Mouse (Mus musculus): ENCODE results near the gene Gm867.

The Gm867 gene

DNA sequence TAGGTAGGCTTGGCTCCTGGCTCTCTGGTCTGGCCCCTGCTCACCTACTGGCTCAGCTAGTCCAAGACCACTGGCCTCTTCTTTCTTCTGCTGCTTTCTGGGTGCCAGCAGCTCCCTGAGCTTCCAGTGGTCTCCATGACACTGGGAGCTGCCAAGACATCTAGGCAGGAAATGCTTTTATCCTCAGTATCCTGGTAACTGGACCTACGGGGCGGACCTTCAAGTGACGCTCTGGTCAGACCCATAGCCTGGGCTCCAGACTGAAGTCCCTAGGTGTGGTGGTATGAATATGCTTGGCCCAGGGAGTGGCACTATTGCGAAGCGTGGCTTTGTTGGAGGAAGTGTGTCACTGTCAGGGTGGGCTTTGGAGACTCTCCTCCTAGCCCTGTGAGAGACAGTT, at the start of gene Gm867:
TSS of gene Gm867 (minus strand) at position 153 of the 400 bp plus-strand sequence.
- DNase-seq (ENCODE audit: low read depth in 1 of 2, low spot score in 2 of 2), result no peak

DNA sequence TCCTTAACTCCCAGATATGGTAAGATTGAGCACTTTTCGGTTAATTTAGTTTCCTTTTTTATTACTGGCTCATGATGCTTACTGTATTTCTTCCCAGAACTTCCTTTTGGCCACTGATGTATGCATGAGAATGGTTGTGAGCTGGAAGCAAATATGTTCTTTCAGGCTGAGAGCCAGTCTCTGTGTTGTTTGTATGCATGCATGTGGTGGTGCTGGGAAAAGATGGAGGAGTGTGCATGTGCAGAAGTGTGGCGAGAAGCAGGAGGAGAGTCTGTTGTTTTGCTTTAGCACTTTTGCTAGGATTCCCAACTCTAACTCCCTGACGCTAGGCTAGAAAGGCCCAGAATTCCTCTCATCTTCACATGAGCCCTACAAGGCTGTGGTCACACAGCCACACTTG, 39.0 kb upstream of the Gm867 start:
- DNase-seq (ENCODE audit: low read depth in 1 of 2, low spot score in 2 of 2), result no peak

DNA sequence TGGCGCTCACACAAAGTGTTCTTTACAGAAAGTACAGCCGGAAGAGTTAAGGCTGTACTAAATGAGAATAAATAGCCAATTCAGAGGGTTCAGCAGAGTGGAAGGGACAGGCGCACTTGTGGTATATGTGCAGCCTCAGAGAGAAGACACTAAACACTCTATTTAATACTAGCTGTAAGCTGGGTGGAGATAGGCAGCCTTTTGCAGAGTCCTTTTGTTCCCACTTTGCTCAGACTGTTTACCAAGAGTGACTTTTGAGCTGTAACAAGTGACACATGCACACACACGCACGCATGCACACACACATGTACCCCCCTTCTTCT, 38.3 kb upstream of the Gm867 start:
- no peak for DNase-seq (ENCODE audit: low read depth in 1 of 2, low spot score in 2 of 2)

DNA sequence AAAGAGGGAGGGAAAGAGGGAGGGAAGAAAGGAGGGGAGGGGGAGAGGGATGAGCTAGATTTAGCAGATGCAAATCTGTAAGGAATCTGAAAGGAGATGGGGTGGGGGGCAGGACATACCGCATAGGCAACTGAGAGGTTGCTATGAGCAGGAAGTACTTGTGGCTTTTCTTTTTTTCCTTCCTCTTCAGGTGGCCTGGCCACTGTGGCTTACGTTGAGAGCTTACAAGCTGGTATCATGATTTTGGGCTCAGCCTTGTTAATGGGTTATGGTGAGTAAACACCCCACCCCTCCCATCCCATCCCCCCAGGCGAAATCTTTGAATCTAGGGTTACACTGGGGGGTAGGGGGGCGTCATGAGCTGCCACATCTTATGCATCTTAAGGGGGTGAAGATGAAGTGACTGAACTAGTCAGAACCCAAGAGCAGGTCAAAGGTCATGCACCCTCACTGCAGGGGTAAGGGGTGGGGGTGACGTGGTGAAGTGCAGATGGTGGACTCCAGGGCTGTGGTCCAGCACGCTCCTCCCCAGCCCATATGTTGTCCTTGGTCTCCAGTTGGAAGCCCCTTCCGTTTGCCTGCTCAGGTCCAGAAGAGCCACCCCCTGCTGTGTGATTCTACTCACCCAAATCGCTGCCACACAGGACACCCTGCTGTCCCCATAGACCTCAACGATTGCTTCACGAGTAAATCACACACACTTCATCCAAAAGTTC, 37.8 kb upstream of the Gm867 start:
- no peak for DNase-seq (ENCODE audit: low read depth in 1 of 2, low spot score in 2 of 2)

DNA sequence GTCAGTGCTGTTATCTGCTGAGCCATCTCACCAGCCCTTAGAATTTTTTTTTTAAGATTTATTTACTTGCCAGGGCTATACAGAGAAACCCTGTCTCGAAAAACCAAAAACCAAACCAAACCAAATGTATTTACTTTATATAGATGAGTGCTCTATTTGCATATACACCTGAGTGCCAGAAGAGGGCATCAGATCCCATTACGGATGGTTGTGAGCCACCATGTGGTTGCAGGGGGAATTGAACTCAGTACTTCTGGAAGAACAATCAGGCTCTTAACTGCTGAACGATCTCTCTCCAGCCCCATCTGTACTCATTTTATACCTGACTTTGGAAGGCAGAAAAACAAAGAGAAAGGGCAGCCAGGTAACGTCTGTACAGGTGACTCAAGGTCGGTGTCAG, 34.7 kb upstream of the Gm867 start:
- no peak for DNase-seq (ENCODE audit: low read depth in 1 of 2, low spot score in 2 of 2)

DNA sequence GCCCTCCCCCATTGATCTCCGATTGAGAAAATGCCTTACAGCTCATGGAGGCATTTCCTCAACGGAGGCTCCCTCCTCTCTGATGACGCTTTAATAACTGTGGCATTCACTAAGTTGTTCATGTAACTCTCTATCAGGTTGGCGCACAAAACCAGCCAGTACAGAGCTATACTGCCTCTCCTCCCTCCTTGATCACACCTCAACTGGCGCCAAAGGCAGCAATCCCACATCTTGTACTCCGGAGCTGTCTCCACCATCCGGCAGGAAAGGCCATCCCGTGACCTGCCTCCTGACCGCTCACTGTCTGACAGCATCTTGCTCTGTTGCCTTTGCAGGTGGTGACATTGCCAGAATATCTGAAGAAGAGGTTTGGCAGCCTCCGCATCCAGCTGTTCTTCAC, 33.4 kb upstream of the Gm867 start:
- no peak for DNase-seq (ENCODE audit: low read depth in 1 of 2, low spot score in 2 of 2)

DNA sequence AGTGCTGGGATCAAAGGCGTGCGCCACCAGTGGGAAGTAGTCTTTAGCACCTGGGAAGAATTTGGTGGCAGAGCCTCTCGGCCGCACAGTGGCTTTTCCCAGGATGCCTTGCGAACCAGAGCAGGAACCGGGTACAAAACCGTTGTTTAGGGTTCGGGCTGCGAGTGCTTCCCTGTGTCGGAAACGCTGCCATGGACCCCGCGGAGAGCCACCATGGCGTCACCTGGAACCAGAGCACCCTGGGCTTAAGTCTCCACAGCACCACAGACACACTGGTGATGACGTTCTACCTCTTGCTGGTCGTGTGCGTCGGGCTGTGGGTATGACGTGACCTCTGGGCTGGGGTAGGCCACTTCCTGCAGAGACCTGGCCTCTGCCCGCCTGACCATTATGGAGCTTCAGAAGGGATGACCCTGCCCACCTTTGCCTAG, 13.9 kb upstream of the Gm867 start, which contains the start of gene Gm5134:
TSS of gene Gm5134 (plus strand) at position 134 of the 431 bp plus-strand sequence.
- no peak for DNase-seq (ENCODE audit: low read depth in 1 of 2, low spot score in 2 of 2)

DNA sequence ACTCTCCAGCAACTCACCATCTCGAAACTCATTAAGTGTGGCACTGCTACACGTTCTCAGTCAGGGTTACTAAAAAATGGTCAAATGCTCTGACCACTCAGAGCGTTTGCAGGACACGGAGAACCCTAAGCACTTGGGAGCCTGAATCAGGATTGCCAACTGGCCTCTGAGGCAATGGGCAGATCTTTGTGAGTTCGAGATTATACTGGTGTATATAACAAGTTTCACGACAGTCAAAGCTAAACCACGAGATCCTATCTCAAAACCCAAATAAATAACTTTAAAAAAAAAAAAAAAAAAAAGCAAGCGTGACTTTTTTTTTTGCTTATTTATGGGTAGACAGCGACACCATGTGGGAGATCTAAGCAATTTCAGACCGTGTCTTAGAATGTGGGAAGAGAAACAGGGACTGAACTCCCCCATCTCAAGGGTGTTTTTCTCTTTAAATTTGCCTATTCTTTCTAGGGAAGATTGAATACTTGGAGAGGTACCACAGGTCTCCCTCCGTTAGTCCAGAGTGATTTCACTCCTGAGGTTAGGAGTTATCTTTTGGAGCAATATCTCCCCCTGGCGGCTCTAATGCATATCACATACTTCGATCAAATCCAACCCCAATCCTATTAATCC, 11.1 kb upstream of the Gm867 start:
- peak; percentile 9 to 30 for DNase-seq (ENCODE audit: low read depth in 1 of 2, low spot score in 2 of 2)

DNA sequence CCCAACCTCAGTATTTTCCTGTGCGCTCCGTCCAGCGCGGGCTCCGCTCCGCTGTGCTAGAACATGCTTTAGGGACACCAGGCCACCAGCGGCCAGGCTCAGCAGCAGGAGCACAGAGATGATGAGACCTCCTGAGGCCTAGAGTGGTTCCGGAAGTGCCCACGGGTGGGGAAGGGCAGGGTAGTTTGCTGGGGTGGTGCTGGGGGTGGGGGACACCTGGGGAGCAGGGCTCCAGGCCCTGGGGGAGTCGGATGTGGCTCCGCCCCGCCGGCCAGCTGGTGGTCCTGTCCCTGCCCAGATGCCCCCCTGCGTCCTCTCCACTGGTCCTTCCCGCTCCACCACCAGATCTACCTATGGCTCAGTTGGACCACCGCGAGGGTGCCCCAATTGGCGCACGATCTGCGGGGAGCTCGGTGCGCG, 10.3 kb upstream of the Gm867 start:
- no peak for DNase-seq (ENCODE audit: low read depth in 1 of 2, low spot score in 2 of 2)

DNA sequence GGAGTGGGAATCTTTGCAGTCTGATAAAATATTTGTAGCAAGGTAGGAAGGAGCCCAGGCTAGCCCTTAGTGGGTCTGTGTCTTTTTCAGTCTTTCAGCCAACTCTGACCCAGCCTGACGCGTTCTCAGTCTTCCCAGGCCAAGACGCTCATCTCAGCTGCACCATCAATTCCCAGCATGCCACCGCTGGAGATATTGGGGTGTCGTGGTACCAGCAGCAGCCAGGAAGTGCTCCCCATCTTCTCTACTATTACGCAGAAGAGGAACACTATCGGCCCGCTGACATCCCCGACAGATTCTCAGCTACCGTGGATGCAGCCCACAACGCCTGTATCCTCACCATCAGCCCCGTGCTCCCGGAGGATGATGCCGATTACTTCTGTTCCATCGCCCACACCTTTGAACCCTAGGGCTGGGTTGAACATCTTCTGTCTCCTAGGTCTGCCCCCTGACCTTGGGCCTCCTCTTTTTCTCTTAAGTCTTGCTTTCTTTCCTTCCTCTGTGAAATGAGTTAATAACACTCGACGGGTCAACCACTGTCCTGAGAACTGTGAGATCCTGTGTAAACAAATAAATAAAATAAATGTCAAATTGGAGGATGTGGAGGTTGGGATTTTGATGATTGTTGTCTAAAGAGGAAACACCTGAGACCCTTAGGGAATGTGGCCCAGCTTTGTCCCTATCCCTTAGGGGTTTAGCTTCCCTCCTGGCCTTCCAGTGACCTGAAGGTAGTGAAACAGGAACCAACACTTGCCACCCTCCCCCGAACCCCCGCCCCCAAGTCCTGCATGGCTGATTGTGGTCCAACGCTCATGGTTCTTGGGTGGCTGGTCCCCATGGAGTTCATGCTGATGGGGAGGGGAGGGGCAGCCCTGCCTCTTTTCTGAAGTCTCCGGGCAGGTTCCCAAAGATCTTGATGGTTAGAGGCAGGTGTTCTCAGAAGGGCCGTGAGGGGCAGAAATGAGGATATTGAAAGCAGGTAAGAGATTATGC, 8.9 kb upstream of the Gm867 start:
- DNase-seq (ENCODE audit: low read depth in 1 of 2, low spot score in 2 of 2), result no peak

DNA sequence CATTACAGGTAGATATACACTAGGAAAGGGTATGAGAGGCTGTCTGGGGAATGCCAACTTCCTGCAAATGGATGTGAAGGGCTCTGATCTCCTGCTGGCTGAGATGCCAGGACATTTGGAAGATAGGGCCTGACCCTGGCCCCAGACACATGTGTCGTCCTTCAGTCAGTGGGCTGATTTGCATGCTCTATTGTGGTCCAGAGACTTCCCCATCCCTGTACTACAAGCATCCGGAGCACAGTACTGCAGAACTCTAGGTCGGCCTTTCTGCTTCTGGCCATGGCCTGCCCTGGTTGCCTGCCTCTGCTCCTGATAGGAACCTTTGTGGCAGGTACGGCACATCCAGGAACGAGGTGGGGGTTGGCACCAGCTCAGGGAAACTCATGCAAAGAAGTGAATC, 7.6 kb upstream of the Gm867 start:
- DNase-seq (ENCODE audit: low read depth in 1 of 2, low spot score in 2 of 2), result no peak

DNA sequence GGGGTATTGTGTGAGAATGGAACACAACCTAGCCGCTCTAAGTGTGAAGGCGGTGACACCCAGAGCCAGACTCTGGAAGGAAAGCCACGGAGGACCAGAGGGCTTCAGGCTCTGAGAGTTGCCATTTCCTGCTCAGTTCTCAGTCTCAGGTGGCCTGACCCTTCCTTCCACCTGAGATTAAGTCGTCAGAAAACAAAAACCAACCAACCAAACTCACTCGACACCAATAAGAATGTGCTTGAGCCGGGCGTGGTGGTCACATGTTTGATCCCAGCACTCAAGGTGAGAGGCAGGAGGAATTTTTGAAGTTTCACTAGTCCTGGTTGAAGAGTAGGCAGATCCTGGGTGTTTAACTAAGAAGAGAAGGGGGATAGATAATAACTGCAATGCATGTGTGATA, 5.4 kb upstream of the Gm867 start:
- DNase-seq (ENCODE audit: low read depth in 1 of 2, low spot score in 2 of 2), result no peak

DNA sequence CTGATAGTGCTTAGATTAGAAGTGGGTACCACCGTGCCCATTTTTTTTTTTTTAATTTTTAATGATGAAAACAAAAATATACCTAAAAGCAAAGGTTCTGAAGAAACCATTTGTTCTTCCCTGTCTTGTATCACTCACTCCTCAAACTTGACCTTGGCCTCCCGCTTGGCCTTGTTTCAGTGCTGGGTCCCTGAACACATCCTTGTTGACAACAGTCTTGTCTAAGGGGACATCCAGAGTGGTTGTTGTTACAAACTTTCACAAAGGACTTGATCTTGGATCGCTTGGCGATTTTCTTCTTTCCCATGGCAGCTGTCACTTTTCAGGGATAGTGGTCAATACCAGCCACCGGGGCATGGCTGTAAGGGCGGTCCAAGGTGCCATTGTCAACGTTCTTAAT, 4.7 kb upstream of the Gm867 start:
- no peak for DNase-seq (ENCODE audit: low read depth in 1 of 2, low spot score in 2 of 2)

DNA sequence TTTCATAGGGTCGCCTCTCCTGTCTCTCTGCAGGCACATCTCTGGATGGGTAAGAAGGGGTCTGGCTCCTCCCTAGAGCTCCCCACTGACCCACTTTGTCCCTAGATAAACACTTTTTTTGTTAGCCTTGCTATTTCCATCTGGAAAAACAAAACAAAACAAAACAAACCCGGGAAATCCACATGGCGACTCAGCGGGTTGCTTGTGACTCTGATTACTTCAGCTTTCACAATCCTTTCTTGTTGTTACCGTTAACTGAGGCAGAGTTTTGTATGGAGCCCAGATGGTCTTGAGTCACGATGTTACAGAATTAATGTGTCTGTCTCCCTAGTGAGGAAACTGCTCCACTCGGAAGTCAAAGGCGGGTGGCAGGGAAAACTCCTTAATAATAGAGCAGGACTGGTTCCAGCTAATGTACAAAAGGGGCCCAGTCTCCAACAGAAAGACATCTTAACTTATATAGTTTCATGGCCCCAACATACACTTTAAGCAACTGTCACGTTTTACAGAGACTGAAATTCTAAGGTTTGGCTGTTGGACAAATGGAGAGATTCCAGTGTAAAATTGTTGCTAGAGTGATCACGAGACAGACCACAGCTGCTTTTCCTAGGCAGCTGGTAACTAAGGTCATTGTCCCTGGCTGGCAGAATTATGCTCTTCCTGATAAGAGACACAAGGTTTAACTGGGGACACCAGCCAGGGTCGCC, 3.7 kb upstream of the Gm867 start:
- DNase-seq (ENCODE audit: low read depth in 1 of 2, low spot score in 2 of 2), result no peak

DNA sequence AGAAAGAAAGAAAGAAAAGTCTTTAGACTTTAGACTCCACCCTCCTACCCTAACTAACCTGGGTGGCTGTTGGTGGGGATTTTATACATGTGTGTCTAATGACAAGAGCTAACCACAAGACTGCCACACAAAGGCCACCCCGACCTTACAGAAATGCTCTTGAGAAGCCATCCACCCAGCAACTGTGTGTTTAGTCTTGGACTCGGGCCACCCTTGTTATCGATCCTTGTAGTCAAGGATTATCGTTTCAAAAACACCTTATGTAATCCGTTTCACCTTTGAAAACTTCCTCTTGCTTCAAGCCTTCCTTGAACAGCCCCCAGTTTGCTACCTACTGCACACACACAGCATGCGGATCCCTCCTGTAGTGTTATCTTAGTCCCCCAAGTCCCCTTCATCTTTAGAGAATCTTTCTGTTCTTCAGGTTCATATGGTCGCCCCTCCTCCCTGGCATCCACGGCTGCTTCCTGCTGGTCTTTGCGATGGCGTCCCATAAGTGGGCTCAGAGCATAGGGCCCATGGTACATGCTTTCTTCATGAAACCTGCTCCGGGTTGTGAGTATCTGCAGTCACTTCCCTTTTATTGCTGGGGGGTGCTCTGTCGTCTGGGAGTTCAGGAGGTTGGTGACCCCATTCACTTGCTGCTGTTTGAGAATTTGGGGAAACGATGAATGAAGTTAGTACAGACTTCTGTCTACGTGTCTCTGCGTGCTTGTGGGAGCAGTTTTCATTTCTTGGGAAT, 2.4 kb upstream of the Gm867 start, which contains the start of gene Vpreb3:
TSS of gene Vpreb3 (plus strand) at position 322 of the 742 bp plus-strand sequence.
- no peak for DNase-seq (ENCODE audit: low read depth in 1 of 2, low spot score in 2 of 2)

DNA sequence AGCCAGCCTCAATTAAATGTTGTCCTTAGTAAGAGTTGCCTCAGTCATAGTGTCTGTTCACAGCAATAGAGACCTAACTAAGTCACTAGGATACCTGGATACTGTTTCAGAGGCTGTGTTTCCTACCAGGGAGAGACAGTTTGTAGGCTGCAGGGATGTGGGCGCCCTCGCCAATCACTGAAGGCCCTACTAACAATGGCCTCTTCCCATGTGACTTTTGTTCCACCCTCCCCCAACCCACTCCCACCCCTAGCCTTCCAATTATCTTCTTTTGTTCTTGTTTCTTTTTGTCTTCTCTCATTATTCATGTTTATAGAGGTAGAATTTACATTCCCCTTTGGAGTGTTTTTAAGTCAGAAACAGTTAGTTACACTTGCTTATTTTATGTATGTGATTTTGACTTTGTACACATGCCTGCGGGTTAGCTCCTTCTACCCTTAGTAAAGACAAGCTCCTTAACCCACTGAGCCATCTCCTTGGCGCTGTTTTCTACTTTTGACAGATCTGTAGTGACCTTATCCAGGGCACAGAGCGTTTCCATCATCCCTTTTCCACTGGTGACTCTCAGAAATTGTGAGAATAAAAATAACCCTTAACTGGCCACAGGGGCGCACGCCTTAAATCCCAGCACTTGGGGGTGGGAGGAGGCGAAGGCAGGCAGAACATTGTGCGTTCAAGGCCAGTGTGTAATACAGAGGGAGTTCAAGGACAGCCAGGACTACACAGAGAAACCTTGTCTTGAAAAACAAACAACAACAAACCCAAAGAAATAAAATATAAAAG, 761 bp upstream of the Gm867 start:
- DNase-seq (ENCODE audit: low read depth in 1 of 2, low spot score in 2 of 2), result no peak

DNA sequence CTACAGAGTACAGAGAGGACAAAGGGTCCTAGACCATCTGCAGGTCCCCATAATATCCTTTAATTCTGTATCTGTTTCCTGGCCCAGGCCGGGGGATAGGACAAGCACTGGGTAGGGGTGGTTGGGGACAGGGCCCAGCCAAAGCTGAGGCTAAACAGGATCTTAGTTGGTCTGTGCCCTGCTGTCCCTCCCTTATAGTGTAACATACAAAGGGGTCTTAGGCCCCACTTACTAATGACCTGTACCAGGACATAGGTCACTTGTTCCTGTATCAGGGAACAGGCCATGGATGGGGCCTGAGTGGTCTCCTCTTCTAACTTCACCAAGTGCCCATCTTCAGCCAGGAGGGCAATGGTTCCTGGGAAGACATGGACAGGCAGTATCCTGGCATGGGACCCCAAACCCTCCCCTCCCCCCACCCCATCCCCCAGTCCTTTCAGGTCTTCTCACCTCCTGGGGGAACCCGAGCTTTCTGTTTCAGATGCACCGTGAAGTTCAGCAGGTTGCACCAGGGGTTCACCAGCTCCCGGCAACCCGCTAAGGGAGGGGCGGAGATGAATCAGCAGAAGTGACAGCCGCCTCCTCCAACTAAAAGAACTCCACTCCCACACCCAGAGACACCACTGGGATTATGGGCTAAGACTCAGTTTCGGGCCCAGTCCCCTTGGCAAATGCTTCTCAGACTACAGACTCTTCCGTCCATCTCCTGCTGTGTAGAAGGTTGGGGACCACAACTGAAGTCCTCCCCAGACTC, 814 bp downstream of the Gm867 start:
- no peak for DNase-seq (ENCODE audit: low read depth in 1 of 2, low spot score in 2 of 2)

DNA sequence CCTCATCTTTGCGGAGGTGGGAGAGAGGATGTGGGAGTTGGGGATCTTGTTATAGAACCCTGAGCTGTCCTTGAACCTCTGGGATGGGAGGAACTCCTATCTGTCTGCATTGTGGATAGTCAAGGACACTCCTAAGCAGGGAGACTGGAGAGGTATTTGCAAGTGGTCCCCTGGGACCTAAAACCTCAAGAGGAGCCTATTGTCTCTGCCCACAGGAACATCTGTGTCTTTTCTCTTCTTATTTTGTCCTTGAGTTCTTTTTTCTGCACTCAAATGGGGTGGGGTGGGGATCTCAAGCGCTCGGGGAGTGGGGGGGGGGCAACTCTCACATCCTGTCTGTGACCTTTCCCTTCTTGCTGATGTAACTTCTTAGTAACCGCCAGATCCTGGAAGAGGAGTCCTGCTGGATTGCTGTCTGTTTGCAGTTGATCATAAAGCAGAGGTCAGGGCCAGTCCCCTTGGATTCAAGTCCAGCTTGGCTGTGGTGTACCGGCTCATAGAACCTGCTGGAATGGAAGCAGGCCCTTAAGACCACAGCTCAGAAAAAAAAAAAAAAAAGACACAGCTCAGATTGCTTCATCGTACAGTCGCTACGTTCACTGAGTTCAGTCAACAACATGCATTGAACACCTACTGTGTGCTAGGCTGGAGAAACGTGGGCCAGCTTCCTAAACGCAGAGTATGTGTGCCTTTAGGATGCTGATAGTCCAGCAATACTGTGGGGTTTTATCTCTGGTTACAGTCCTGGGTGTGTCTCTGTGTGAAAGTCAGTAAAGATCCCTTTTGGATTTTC, 2.4 kb downstream of the Gm867 start:
- no peak for DNase-seq (ENCODE audit: low read depth in 1 of 2, low spot score in 2 of 2)
